Mouse (Mus musculus) layer of hippocampus, adult 11-12 months (tissue): ENCODE measurements around the gene Rfx7.
A peak's percentile ranks its signal among the peaks of the same experiment; 100 is the strongest.
"Not testable (repeated sequence)": the region's sequence is repeated elsewhere in the genome, so short reads cannot be mapped to it uniquely, and the experiment has no call there.

ENCODE experiments used
- DNase-seq: peaks from one replicate; pipeline ENCODE4 v3.0.0; 2022; ENCODE audit warnings: low spot score

Gene Rfx7

DNA sequence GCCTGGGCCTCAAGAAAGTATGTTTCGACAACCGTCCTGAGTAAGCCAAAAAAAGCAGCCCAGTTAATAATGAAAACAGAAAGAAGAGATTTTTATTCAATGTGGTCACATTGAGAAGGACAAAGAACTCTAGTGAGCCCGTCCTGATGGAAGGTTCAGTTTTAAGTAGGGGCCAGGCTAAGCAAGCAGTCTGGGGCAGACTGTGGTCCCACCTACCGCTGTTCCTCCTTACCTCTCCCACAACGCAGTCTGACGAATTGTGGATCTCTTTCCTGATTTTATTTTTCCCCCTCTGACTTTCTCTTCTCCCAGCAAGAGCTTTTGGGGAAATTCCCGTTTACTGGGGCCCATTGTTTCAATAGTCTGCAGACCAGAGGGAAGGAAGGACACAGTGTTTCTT is 108.6 kb downstream of the Rfx7 start:
- no peak for DNase-seq

DNA sequence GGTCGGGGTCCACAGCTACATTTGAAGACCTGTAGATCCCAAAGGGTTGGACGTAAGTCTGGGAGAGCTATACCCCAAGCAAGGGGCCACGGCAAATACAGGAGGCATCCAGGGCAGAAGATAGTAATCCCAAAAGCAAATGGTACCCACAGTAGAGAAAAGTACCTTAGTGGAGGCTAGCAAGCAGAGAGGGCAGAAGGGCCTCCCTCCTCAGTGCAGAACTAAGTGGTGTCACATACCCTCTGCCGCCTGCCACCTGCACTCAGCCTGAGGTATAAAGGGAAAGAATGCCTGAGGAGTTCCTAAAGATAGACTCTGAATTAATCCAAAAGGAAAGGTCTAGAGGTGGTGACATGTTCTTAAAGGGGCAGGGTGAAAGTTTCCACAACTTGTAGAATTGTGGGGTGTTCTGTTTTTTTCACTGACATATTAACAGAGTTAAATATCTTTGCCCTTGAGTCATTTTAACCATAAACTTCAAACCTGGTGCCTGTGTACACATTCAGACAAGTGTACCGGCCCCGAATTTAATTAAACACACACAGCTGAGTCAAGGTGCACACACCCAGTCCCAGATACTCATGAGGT is 109.1 kb downstream of the Rfx7 start:
- DNase-seq, result no peak

DNA sequence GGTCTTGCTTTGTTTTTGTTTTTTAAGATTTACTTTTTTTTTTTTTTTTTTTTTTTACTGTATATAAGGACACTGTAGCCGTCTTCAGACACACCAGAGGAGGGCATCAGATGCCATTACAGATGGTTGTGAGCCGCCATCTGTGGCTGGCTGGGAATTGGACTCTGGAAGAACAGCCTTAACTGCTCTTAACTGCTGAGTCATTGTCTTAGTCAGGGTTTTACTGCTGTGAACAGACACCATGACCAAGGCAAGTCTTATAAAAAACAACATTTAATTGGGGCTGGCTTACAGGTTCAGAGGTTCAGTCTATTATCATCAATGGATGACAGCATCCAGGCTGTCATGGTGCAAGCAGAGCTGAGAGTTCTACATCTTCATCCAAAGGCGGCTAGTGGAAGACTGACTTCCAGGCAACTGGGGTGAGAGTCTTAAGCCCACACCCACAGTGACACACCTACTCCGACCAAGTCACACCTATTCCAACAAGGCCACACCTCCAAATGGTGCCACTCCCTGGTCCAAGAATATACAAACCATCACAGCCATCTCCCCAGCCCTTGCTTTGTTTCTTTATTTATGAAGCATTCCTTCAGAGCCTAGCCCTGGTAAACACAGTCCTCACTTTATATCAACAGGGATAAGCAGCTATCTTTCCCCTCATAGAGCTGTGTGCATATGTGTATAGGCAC is 110.9 kb downstream of the Rfx7 start:
- DNase-seq, result not testable (repeated sequence)

DNA sequence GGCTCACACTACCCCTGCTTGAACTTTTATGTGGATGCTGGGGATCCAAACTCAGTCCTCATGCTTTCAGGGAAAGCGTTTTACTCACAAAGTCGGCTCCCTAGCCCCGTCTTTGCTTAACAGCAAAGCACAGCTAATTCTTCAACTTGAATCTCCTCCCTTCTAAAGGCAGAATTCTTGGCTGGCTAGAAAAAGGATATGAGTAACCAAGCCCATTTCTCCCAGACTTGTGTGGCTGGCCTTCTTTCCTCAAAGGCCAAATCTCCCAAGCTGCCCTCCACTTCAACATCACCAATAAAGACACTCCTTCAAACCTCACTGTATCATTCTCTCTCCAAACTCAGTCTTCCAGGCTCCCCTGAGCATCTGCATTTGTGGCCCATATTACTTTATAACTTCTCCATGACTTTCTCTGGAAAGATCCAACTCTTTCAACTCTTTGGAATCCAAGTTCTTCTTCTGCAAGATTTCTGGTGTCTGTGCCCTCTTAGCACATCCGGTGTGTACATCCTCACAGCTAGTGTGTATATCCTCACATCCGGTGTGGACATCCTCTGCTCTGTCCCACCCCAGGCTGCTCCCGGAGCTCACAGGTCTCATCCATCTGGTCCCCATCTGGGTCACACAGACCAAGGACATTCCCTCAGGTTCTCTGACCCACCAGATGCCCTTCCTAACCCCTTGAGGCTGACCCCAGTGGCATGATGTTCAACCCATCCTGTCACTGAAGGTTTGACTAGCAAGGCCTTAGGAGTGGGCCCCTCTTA is 111.8 kb downstream of the Rfx7 start:
- DNase-seq, result no peak

DNA sequence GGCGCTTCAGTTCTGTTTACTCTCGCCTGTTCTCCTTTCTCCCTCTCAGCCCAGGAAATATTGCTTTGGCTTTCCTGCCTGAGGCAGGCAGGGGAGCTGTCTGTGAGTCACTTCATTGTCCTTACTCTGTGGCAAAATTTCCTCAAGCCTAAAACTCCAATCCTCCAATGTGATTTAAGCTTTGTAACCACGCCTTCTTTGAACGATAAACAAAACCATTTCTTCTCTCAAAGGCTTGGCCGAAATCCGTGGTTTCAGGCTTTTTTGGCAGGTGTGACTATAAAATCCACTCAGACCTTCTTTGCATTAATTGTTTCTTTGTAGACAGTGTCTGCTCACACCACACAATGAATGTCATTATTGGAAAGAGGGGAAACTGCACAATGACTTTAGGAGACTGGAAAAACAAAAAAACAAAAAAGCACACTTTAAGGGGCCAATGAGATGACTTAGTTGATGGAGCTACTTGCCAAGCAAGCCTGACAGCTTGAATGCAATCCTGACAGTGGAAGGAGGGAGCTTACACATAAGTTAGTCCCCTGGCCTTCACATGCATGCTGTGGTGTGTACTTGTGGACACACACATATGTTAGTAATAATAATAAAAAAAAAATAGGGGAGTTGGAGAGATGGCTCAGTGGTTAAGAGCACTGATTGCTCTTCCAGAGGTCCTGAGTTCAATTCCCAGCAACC is 112.5 kb downstream of the Rfx7 start:
- DNase-seq, result no peak

DNA sequence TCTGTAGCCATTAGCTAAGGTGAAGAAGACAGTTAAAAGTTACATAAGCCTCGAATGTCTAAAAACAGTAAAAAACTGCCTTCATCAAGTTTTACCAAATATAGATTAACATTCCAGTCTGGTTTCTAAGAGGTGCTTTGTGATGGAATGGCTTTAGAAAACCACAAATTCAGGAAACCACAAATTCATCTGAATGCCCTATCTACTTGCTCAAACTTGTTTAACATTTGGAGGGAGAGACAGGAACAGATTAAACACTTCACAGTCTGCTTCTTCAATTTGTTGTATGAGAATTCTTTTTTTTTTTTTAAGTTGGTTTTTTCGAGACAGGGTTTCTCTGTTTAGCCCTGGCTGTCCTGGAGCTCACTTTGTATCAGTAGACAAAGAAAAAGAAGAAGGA is 117.7 kb downstream of the Rfx7 start:
- no peak for DNase-seq

DNA sequence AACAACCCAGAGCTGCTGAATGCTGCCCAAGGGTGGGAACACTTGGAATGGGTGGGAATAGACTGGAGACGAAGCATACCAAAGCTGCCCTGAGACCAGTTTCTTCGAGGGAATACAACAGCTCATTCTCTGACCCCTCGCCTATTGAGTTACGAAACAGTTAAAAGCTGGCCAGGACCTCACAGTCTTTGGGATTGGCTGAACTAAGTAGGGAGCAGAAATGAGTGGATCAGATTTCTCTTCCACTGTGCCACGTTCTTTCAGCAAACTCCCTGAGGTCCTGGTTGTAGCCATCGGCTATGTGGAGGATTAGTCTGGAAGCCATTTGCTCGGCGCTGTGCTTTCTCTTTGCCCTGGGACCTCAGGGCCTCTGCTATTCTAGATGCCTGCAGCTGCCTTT is 120.9 kb downstream of the Rfx7 start:
- no peak for DNase-seq

DNA sequence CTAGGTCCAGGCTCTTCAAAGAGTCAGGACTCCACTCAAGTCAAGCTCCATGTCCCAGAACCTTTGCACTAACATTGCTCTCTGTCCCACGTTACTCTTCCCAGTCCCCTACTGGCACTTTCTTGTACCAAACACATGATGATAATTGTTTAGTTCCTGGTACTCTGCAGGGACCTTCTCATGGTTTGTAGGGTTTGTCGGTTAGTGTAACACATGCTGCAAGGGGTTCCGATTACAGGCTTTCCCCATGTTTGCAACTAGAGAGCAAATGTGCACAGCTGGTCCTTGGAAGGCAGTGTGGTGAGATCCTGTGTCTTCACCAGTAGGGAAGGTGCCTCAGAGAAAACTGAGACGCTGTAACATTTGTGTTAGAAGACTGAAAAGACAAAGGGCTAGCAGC is 121.5 kb downstream of the Rfx7 start:
- no peak for DNase-seq

DNA sequence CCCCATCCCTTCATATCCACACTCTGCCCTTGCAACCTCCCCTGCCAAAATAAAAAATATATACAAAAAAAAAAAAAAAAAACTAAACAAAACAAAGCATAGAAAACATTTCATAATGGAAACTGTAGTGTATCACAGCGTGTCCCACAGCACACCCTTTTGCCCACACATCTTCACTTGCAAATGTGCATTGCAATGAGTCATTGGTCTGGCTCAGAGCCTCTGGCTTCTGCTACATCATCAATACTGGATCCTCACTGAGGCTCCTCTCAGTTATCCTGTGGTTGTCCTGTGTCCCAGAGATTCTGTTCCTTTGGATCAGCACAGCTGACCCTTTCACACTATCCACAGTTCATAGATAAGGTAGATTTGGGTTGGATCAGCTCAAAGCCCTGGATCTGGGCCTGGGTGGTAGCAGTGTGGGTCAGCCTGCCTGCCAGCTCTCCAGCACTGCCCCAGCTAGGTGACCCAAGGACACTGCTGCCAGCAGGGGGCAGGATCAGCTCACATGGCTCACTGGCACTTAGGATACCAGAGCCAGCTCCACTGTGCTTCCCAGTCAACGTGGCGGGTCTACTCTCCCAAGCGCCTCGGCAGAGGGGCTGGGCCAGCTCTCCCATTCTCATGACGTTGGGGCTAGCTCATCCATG is 122.7 kb downstream of the Rfx7 start:
- peak; percentile 67 for DNase-seq

DNA sequence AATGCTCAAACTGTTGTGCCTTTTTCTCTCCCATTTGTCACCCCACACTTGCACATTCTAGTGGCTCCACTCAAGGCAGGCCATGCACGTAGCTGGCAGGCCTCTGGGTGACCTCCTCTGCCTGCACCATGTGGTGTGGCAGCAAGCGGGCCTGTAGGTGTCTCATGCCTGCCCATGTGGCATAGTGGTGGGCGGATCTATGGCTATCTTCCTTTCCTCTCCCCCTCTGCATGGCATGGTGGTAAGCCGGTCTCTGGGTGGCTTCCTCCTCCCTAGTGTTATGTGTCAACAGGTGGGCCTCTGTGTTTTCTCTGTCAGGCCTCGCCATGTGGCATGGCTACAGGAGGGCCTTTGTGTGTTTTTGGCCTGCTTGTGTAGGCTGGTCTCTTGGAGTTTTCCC is 123.6 kb downstream of the Rfx7 start:
- no peak for DNase-seq

DNA sequence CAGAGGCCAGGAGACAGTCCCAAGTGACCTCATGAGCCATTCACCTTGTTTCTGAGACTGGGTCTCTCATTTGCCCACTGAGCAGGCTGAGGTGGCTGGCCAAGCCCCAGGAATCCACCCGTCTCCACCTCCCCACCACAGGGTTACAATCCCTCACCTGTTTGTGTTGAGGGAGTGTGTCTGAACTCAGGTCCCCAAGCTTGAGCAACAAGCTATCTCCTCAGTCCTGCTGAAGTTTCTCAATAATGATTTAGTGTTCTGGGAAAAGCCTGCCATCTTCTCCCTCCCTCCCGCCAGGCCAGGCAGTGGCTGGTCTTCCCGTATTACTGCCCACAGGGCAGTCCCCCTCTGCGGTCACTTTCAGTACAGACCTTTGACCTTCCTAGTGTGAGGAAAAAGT is 124.5 kb downstream of the Rfx7 start:
- no peak for DNase-seq

DNA sequence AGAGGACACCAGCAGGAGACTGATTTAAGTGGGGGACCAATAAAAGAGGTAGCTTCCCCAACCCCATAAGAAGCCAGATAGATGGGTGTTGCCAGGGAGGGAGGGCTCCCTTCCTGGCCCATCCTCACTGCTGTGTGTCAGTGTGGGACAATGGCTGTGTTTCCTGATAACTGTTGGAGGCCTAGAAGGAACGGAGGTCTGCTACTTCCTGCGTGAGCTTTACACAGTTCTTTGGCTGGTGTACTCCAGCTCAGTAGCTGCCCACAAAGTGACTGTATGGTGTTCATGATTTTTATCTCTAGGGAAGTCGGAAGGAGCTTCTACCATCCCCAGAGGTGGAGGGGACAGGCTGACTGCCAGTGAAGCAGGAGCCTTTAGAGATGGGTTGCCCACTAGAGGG is 124.9 kb downstream of the Rfx7 start:
- no peak for DNase-seq

DNA sequence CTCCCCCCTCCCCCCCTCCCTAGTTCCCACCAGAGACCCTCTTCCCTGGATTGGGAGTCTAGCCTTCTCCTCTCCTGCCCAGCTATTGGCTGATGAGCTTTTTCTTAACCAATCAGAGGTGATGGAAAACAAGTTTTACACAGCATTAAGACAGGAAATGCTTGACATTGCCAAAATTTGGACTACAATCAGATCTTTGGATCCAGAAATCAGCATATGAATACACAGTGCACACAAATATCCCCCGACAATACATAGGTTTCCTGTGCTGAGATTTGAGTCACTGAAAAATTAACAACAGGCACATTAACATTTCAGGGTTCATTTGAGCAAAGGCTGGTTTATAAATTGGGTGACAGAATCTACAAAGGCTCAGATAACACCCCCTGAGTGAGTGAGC is 125.7 kb downstream of the Rfx7 start:
- no peak for DNase-seq

DNA sequence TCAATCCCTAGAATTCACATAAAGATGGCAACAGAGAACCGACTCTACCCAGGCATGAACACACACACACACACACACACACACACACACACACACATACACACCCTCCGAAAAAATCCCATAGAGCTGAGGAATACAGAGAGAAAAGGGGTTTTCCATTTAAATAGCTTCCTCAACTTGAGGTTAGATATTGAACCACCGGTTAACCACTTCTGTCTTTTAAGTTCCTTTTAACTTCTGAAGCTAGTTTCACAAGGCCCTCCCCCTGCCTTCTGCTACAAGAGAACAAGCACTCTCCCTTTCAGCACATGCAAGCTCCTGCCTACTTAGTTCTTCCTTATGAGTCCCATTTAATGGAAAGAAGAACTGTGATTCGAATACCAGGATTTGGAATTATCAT is 128.1 kb downstream of the Rfx7 start:
- DNase-seq, result no peak

DNA sequence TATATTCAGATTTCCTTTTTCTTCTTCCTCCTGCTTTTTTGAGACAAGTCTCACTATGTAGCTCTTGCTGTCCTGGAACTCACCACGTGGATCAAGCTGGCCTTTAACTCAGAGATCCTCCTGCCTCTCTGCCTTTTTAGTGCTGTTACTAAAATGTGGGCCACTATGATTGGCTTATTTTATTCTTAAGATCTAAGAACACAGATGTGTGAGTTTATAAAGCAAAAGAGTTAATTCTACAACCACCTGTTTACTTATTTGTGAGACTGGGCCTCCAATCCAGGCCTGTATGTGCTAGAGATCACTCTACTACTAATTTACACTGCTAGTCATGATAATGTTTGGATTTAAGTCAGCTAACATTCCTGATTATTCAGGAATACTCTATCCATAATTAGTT is 128.9 kb downstream of the Rfx7 start:
- no peak for DNase-seq

DNA sequence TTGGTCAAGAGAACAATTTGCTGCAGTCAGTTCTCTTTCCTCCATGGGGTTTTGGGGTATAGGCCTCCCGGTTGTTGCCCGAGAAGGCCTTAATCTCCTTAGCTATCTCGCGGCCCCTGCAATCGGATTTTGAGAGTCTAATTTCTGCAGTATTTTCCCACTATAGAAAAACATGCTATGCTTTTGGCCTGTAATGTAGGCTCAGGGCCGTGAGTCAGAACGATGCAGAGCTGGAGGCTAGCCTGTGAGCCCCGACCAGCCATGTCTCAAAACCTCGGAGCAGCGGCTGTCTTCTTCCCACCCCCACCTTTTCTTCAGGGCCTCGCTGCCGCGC is 129.5 kb downstream of the Rfx7 start:
- no peak for DNase-seq

DNA sequence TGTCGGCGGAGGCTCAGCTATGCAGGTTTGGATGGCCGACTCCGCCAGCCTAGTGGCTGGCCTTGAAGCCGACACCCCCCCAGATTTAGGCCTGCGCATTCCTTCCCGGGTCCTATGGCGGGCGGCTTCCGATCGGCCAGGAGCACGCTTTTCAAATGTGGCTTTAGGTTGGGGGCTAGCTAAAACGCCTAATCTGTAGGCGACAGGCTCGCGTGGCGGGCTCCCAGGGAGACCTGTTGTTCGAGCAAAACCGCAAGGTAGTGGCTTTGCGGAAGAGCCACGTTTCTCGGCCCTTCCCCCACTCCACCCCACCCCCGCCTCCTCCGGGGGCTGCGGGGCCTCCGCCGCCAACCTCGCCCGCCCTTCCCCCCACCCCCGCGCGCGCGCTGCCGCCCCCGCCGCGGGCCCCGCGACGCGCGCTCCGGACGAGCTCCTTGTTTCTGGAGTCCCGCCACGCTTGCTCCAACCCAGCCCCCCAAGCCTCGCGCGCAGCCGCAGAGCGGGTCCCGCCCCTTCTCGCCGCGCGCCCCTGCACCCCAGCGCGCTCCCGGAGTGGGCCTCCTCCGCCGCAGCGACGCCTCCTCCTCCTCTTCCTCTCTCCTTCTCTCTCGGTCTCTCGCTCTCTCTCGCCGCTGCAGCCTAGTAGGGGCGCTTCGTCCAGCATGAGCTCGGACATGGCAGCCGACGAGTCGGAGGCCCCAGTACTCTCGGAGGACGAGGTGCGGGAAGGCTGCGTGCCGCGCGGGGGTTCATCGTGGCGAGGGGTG is 130.0 kb downstream of the Rfx7 start, which contains the start of gene Nedd4:
Gene Nedd4 (plus strand): TSS at position 452 of the 767 bp plus-strand sequence.
- DNase-seq, result peak; percentile 93

DNA sequence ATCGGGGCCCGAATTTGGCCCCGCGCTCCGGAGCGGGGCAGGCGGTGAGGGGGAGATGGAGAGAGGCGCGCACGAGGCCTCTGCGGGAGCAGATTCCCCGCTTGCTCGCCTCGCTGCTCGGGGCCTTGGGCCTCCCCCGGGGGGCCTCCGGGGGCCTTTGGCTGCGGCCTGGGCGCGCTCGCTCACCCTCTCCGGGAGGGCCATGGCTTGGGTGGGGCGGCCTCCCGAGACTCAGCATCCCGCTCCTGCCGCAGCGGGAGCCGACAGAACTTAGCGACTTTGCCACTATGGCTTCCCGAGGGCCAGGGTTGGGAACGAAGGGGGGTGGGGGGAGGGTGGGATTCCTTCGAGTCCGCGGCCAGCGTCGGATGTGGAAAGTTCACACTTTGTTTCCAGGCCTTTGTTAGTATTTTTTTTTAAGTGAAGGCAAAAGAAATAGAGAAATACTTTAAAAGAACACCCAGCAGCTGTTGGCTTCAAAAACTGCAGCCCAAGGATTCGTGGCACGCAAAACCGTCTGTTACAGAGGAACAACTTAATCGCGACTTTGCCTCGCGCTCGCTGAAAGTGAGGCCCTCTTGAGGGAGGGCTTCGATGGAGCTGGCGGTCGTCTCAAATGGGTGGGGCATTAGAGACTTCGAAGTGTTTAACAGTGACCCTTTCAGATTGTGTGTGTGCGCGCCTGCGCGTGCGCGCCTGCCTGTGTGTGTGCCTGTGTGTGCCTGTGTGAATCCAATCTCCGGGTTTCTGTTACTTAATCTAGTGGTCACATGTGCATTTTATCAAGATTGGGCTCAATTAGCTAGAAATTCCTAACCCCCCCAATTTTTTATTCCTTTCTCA is 130.9 kb downstream of the Rfx7 start:
- DNase-seq, result peak; percentile 77

DNA sequence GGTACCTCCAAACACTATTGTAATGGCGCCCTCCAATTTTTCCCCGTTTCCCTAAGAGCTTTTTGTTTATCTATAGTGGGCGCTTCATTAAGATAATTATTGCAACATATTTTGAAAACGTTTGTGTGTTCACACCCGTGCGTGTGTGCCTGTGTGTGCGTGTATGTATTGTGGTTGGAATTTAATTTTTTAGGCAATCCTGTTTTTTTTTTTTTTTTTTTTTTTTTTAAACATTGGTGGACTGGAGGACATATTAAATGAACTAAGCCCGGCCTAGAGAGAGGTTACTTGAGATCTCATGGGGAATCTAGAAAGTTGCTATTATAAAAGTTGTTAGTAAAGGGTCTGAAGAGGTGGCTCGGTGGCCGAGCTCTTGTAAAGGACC is 131.5 kb downstream of the Rfx7 start:
- DNase-seq, result no peak
